Mouse (Mus musculus): ENCODE measurements at regions not wholly inside any gene's neighbourhood (a gene's known extent, or its start where the extent isn't known, plus 50 kb on each side); places are given as distances from the start of the nearest gene placed in this dataset.

- intact Hi-C loops (cut with DNase I) = no loop called here
- DNase-seq = no peak
- H3K27ac ChIP-seq = no peak overlapping the region
- no peak for TF ChIP-seq CTCF (IDR thresholded peaks at IDR 0.05)
- H3K4me3 ChIP-seq = no peak overlapping the region
Observed at GRCm38 (mm10) chr1:35862661-35863060, 205.5 kb upstream of the Hs6st1 start.

DNA sequence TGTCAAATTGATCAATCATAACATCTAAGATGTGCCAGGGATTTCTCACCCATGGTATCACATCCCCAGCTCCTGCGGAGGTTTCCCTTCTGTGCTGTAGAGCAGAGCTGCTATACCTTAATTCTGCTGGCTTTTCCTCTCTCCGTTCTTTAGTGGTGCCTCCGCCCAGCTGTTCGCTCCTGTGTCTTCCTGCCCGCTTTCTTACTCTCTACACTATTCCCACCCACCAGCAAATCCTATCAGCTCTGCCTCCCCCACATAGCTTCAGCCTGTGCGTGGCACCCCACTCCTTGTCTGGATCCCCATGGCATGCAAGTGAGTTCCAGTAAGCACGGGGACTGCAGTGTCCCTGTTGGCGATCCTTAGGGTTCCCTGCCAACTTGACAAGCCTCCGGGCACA is 204.0 kb upstream of the Hs6st1 start:
- DNase-seq = no peak
- intact Hi-C loops (cut with DNase I) = no loop called here
- TF ChIP-seq CTCF (IDR thresholded peaks at IDR 0.05) = no peak

DNA sequence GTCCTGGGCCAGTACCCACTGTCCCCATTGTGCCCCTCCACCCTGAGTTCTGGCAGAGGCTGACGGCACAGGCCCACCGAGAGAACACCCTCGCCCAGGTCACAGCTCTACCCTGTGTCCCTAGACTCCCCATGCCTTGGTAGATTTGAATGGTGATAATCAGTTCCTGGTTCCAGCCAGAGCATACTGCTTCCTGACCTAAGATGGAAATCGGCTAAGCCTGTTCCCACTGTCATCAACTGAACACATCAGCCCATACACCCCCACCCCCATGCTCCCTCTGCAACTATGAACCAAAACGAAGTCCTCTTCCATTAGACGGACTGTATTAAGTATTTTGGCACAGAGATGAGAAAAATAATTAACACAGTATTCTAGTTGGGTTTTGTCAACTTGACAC is 202.9 kb upstream of the Hs6st1 start:
- H3K4me3 ChIP-seq = no peak overlapping the region
- no peak for TF ChIP-seq CTCF (IDR thresholded peaks at IDR 0.05)
- intact Hi-C loops (cut with DNase I) = no loop called here
- DNase-seq = no peak
- H3K27ac ChIP-seq = no peak overlapping the region

More for the DNA sequence above, 204.0 kb upstream of the Hs6st1 start:
- Histone ChIP-seq H3K27ac (no peak overlapping the region), H3K4me3 (no peak overlapping the region)

- no peak for DNase-seq
- H3K4me3 ChIP-seq = no peak overlapping the region
- no peak overlapping the region for H3K27ac ChIP-seq
- TF ChIP-seq CTCF (IDR thresholded peaks at IDR 0.05) = no peak
- intact Hi-C loops (cut with DNase I) = no loop called here
Observed at GRCm38 (mm10) chr1:35866643-35867042, 201.6 kb upstream of the Hs6st1 start.

DNA sequence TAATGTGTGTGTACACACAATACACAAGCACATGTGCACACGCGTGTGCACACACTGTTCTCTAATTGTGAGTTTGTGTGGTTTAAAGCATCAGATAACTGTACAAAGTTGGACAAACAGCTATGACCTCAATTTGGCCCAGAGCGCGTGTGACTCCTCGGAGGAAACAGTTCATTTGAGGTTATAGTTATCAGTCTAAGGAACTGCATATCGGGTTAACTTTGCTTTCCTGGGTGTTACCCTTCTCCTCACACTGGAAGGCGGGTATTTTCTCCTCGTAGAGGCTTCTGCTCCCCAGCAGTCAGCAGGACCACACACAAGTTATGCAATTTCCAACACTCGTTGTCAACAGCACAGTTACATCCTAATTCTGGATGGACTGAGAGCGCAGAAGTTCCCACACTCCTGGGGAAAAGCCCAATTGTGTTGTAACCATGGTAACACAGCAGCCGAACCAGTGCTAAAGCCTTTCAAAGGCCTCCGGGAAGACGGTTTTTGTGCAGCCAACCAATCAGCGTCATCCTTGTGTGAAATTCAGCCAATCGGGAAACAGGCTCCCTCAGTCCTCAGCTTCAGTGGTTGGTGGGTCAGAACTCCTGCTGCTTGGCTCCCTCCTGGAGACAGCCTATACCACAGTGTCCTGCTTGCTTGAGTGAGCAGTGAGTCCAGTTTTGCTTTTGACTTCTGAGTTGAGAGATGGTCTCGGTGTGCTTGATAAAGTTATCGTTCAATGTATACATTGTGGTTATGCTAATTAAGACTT is 198.6 kb upstream of the Hs6st1 start:
- intact Hi-C loops (cut with DNase I) = loop anchor here (10.0 kb wide), 1 partner anchor 265 kb away; no protein-coding TSS in a partner anchor
- H3K27ac ChIP-seq = no peak overlapping the region
- no peak for TF ChIP-seq CTCF (IDR thresholded peaks at IDR 0.05)
- peak overlapping the region; percentile 33 for H3K4me3 ChIP-seq
- DNase-seq = peak; percentile 63

GRCm38 (mm10) chr1:35870144-35870827 is 197.9 kb upstream of the Hs6st1 start:
- Histone ChIP-seq H3K4me3 (no peak overlapping the region), H3K27ac (no peak overlapping the region)
- no peak for DNase-seq
- no peak for TF ChIP-seq CTCF (IDR thresholded peaks at IDR 0.05)
- intact Hi-C loops (cut with DNase I) = loop anchor here (10.0 kb wide), 1 partner anchor 265 kb away; no protein-coding TSS in a partner anchor

DNA sequence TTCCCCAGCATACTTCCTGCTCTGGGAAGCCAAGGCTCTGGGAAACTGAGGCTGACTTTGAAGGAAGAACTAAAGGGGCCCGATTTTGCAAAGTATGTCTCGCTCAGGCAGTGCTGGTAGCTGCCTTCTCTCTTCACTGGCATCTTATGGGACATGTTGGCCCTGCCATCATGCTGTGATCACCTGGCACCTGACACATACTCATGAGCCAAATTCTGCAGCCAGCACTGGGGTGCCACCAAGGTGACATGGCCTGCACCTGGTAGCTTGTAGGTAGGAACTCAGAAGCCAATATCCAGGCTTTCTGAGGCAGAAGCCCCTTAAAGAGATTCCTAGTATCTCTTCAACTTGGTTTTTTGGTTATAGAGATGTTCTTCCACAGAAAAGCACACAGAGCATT is 195.2 kb upstream of the Hs6st1 start:
- TF ChIP-seq CTCF (IDR thresholded peaks at IDR 0.05) = no peak
- DNase-seq = no peak
- intact Hi-C loops (cut with DNase I) = loop anchor here (10.0 kb wide), 1 partner anchor 262 kb away; no protein-coding TSS in a partner anchor
- no peak overlapping the region for H3K27ac ChIP-seq
- H3K4me3 ChIP-seq = no peak overlapping the region

DNA sequence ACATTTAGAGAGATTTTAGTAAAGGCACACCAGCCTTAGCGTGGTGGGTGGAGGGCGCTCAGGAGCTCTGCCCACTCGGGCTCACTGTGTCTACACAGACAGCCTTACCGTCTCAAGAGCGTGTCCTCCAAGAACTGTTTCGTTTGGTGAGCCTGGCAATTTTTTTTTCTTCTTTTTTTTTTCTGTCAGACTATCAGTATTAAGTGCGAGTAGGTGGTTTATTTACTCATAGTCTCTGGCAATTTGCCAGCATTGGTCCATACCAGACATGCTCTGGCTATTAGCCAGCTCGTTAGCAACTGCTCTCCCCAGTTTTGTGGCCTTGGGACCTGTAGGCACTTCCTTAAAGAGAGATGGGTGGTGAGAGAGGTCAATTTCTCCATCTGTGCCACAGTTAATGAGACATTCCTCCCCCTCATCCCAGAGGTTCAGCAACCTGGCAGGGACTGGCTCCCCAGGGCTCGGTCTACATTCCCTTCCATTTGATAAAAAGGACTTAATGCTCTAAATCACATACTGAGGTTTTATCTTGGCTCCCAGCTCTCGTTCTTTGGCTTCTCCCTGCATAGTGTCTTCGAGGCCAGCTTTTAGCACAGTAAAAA is 192.9 kb upstream of the Hs6st1 start:
- TF ChIP-seq CTCF (IDR thresholded peaks at IDR 0.05) = no peak
- Histone ChIP-seq H3K4me3 (no peak overlapping the region), H3K27ac (no peak overlapping the region)
- peak; percentile 37 for DNase-seq
- intact Hi-C loops (cut with DNase I) = loop anchor here (5.0 to 10.0 kb wide), 2 partner anchors 192 to 259 kb away; partner anchors contain the start of gene Hs6st1

- intact Hi-C loops (cut with DNase I) = loop anchor here (5.0 to 10.0 kb wide), 2 partner anchors 189 to 256 kb away; partner anchors contain the start of gene Hs6st1
- H3K27ac ChIP-seq = no peak overlapping the region; the same call in 1 of the 2 replicates
- TF ChIP-seq CTCF (IDR thresholded peaks at IDR 0.05) = no peak
- peak; percentile 34 for DNase-seq
- no peak overlapping the region for H3K4me3 ChIP-seq
Observed at GRCm38 (mm10) chr1:35878426-35878825, 189.8 kb upstream of the Hs6st1 start.

GRCm38 (mm10) chr1:35879388-35880093 is 188.7 kb upstream of the Hs6st1 start:
- intact Hi-C loops (cut with DNase I) = loop anchor here (5.0 to 10.0 kb wide), 3 partner anchors 68 to 255 kb away; partner anchors contain the start of gene Hs6st1
- Histone ChIP-seq H3K4me3 (peak overlapping the region; percentile 58), H3K27ac (peak overlapping the region; percentile 80)
- peak; percentile 79 for DNase-seq
- TF ChIP-seq CTCF (IDR thresholded peaks at IDR 0.05) = peak; percentile 54

DNA sequence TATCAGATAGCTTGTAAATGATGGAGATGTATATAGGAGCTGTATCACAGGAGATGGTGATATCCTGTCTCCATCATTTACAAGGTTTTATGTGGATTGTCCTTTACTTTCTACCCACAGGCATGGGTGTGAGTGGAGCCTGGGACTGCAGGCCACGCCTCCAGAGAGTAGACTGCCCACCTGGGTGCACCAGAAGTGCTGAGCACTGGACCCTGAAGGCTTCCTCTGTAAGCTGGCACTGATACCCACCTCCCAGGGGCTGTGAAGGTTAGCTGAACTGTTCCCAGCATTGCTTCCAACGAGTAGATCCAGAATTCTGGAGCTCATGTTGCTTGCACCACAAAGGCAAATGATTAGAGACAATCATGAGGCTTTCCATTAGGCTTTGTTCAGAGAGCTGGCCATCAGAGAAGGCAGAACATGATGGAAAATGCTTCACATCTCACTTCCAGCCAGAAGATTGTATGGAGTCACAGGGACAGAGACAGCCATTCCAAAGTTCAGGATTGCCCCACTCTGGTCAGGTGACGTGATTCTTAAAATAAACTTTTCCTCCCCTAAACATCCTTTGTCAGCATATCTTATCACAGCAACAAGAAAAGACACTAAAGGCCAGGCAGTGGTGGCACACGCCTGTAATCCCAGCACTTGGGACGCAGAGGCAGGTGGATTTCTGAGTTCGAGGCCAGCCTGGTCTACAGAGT is 187.5 kb upstream of the Hs6st1 start:
- Histone ChIP-seq H3K27ac (no peak overlapping the region), H3K4me3 (no peak overlapping the region)
- intact Hi-C loops (cut with DNase I) = loop anchor here (5.0 kb wide), 1 partner anchor 67 kb away; no protein-coding TSS in a partner anchor
- no peak for DNase-seq
- no peak for TF ChIP-seq CTCF (IDR thresholded peaks at IDR 0.05)
